Mouse (Mus musculus): ENCODE data around the gene Hipk3.

DNA sequence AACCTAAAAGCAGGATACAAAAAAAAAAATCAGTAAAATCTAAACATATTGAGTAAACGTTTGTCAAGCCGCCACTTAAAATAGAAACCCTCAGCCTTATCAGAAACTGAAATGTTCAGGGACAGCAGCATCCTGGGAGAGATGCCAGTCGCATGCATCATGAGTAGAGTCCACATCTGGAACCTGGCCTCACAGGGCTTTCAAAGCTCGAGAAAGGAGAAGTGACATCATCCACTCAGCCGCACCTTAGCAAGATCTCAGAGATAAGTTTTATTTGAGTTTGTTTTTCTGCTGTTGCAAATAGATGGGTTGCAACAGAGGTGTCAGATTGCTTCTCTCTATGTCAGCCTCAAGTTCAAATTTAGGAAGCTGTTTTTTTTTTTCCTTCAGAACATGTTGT is 31.3 kb upstream of the Hipk3 start:
- no peak for TF ChIP-seq CTCF (IDR thresholded peaks at IDR 0.05; ENCODE audit: borderline replicate concordance, control insufficient read depth, extremely low read depth, insufficient read depth, low read length, poor library complexity)
- TF ChIP-seq POLR2A (IDR thresholded peaks at IDR 0.05; ENCODE audit: control insufficient read depth, extremely low read depth, insufficient read depth, low read length, poor library complexity) = no peak
